Mouse (Mus musculus) adrenal gland, postnatal 36 days (tissue): ENCODE data around the gene Srrm1. TPM values are rescaled to one million over a fixed set of nuclear protein-coding genes. Genes with fewer than 3 reads are reported as not detected.
A peak's percentile ranks its signal among the peaks of the same experiment; 100 is the strongest.
"Not testable (repeated sequence)": the region's sequence is repeated elsewhere in the genome, so short reads cannot be mapped to it uniquely, and the experiment has no call there.

Source experiments
- DNase-seq, 2 experiments: peaks; one replicate each; pipeline ENCODE4 v3.0.0; 2021; ENCODE audit warnings: mixed read lengths in 1 of 2
- long read RNA-seq, 2 experiments: library from polyadenylated mRNA; stranded (forward); transcript quantifications; one replicate each; pipeline ENCODE4 v2.0.0; 2021; ENCODE audit warnings: borderline sequencing depth in 2 of 2
- total RNA-seq, 2 experiments: library from RNA; stranded (reverse); gene quantifications; 2 replicates each; pipeline ENCODE4 v1.2.3; 2021

The Srrm1 gene
- total RNA-seq, result 100 to 1,000 TPM; 101 to 125 TPM
- long read RNA-seq, experiment 1, partial matches to known transcripts, result 30 of 36 reads
- long read RNA-seq, experiment 1, other reads (novel, unspliced or antisense), result 6 of 36 reads
- long read RNA-seq, experiment 2, partial matches to known transcripts, result 3 of 6 reads
- long read RNA-seq, experiment 2, other reads (novel, unspliced or antisense), result 2 of 6 reads

GRCm38 (mm10) chr4:135353066-135353793, at the start of gene Srrm1:
Gene Srrm1 (minus strand): TSS chr4:135353321.
- DNase-seq, result peak; percentile 99 to 100

DNA sequence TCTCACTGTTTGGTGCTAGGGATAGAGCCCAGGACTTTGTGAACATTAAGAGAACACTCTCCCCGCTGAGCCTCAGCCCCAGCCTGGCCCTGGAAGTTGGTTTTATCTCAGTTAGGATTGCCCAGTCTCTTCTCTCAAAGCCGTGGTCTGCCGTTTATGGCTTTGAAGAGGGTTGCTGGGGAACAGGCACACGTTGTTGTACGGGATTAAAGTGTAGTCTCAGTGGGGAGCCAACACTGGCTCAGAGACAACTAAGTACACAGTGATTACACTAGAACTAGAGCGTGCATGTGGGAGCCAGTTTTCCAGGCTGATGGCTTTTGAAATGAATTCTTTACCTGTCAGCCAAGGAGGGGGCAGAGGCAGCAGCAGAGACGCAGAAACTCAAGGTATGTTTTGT, 48.8 kb upstream of the Srrm1 start:
- no peak for DNase-seq

DNA sequence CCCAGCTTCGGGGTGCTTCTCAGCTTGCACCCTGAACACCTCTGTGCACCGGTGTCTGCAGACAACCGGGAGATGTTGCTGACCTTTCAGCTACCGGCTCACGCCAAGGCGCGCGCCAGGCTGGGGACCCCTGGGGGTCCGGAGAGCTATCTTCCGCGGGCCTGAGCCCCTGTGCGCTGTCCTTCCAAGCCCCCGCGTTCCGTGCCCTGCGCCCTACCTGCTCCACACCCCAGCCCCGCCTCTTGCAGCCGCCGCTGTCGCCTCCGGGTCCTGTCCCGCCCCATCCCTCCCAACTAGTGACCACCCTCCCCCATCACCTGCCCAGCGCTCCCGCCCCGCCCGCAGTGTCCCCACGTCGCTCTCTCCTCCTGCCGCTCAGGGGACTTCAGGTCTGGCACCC, 44.9 kb upstream of the Srrm1 start, which contains the start of gene Ncmap:
Ncmap (minus strand) TSS at position 237 of the 400 bp plus-strand sequence.
- no peak for DNase-seq

DNA sequence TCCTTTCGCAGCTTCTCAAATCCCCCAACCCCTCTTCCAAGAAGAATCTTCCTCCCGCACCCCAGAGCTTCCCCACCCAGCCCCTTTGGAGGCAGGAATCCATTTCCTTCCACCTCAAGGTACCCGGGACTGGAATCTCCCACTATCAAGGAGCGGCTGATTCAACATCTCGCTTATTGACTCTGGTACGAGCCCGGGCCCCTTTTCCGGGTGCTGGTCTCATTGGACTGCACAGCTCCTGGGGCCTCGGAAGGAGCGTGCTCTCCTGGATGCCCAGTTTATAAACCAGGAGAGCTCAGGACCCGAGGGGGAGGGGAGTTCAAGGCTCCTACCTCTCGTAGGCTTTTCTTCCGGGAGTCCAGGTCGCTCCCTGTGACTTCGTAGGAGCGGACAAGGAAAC, 44.4 kb upstream of the Srrm1 start:
- DNase-seq, result no peak

- no peak for DNase-seq
These were observed 43.2 kb upstream of the Srrm1 start for GRCm38 (mm10) chr4:135396303-135396702.

- no peak for DNase-seq
These were observed 42.3 kb upstream of the Srrm1 start for GRCm38 (mm10) chr4:135395375-135395774.

- DNase-seq, result no peak
These were observed 41.5 kb upstream of the Srrm1 start for GRCm38 (mm10) chr4:135394666-135395065.

GRCm38 (mm10) chr4:135393381-135393780, 40.3 kb upstream of the Srrm1 start:
- no peak for DNase-seq

GRCm38 (mm10) chr4:135392801-135393200, 39.7 kb upstream of the Srrm1 start:
- no peak for DNase-seq

- DNase-seq, result no peak
These were observed 37.9 kb upstream of the Srrm1 start for GRCm38 (mm10) chr4:135391014-135391413.

GRCm38 (mm10) chr4:135385614-135386013, 32.5 kb upstream of the Srrm1 start:
- DNase-seq, result peak in 1 of 2 experiments; percentile 8

GRCm38 (mm10) chr4:135382316-135382715, 29.2 kb upstream of the Srrm1 start:
- peak; percentile 75 to 84 for DNase-seq

GRCm38 (mm10) chr4:135381355-135381754, 28.2 kb upstream of the Srrm1 start:
- DNase-seq, result no peak

DNA sequence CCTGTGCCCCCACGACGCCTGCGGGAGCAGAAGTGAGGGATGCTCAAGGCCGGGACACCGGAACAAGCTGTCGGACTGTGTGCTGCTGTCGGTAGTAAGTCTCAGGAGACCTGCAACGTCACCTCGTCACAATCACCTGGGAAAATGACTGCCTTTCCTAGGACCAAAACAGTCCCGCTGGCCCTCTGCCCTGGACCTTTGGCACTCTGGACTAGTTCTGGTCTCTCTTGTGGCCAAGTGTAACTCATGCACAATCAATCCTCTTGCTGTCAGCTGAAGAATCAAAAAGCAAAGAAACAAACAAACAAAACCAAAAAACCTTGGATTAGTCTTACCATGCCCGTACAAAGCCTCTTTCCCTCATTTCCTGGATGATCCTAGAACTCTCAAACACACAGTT, 24.1 kb upstream of the Srrm1 start:
- peak in 1 of 2 experiments; percentile 20 for DNase-seq

- no peak for DNase-seq
These were observed 22.3 kb upstream of the Srrm1 start for GRCm38 (mm10) chr4:135375444-135375843.

GRCm38 (mm10) chr4:135373299-135373698, 20.2 kb upstream of the Srrm1 start:
- no peak for DNase-seq

DNA sequence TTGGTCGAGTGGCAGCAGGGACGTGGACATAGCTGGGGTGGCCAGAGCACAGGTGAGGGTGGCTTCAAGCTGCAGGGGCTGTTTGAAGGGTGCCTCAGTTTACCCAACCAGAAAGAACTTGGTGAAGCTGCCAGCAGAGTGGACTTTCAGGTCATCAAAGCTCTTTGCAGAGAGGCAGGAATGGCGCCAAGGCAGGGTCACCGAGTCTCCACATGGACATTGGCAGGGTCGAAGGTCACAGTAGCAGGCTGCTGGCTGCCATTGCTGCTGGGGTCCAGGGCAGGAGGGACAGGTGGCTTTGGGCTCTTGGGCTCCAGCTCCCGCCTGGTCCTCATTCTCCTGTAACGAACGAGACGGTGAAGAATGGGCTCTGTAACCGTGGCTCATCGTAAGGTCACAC, 17.3 kb upstream of the Srrm1 start:
- peak in 1 of 2 experiments; percentile 8 for DNase-seq

GRCm38 (mm10) chr4:135362828-135363227, 9.7 kb upstream of the Srrm1 start:
- no peak for DNase-seq

GRCm38 (mm10) chr4:135361722-135362121, 8.6 kb upstream of the Srrm1 start:
- DNase-seq, result no peak

- DNase-seq, result peak in 1 of 2 experiments; percentile 42
These were observed 5.6 kb upstream of the Srrm1 start for GRCm38 (mm10) chr4:135358736-135359135.

DNA sequence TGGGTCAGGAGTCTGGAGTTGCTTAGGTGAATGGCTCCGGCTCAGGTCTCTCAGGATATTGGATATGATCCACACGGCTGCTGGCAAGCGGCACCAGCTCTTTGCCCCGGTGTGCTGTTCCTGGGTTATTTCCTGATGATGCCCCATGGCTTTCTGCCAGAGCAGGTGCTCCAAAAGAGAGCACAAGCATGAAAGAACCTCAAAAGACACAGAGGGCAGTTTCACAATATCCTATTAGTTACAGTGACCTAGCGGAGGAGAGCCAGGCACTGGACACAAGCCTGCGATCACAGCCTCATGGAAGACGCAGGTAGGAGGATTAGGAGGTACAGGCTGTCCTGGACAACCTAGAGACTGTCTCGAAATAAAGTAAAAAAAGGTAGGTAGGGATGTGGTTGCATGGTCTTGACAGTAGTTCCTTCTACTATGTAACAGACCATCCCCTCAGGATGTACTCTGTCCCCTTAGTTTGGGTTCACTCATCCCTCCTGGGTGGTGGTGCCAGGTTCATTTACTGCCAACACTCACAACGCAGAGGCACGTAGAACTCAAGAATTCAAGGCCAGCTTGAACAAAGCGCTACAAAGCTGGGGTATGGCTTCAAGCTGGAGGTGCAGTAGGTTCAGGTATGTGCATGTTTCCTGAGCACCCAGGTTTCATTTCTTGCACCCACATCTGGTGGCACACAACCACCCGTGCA, 4.2 kb upstream of the Srrm1 start:
- DNase-seq, result peak in 1 of 2 experiments; percentile 16

DNA sequence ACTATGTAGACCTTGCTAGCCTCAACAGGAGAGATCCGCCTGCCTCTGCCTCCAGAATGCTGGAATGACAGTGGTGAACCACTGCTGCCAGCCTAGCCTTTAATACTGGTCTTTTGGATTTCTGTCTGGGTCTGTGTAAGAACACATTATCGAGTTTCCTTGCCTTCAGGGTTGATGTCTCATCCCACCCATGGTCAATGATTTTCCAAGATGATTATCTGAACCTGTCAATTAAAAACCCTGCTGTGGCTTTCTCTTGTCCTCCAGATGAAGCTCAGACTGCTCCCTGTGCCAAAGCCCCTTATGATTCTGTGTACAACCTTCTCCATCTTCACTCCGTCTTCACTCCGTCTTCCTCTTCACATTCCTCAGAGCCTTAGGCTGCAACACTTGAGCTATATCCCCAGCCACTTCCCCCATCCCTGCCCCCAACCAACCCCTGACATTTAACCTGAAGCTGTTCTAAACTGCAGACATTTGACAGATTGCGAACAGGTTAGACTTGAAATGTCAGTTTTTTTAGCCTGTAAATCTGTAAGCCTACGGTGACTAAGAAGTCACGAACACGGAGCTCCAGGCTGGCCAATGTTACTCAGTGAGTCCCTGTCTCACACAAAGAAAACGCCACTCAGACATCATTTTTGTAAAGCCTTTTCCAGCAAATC, 2.9 kb upstream of the Srrm1 start:
- DNase-seq, result no peak

- not testable (repeated sequence) for DNase-seq
These were observed 1.6 kb upstream of the Srrm1 start for GRCm38 (mm10) chr4:135354751-135355150.
